Comparison of ENCODE assay signal across 8 mouse cellular contexts in the genomic region with DNA sequence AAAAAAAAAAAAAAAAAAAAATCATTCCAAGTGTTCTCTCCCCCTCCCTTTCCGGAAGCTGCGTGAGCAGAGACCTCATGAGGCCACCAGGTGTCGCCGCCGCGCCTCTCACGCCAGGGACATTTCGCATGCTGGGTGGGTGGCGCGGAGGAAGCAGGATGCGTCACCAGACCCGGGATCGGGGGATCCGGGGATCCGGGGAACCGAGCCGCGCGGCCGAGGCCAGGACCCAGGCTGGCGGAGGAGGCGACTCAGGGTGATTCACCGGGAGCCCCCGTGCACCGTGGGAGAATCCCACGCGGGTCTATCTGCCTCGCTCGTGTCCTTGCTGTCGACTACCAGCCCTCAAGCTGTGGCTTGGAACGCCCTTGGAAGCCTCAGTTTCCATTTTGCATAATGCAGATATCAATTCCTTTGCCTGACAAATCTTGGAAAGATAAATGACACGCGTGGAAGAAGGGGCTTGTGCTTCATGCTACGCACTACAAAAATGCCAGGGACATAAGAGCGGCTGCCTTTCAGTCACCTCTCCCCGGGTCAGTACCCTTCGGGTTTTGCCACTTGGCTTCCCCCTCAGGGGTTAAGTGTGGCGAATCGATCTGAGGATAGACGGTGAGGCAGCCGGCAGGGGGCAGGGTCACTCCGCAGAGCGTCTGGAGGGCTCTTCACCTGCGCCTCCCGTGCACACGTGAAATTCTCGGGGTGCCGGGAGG. TPM values are rescaled to one million over a fixed set of nuclear protein-coding genes. Genes with fewer than 3 reads are reported as not detected.
DNase-seq lines count a peak whose midpoint lies in the region; ATAC-seq and TF ChIP-seq lines count a peak whose summit lies in the region.

No protein-coding gene starts in this region.

- peak; percentile 57; the same call in 1 of the 2 replicates for TF ChIP-seq POLR2A in lung, adult 2 months (IDR thresholded peaks at IDR 0.05; ENCODE audit: borderline replicate concordance, extremely low read depth, low read depth, low read length)

- H3K4me3 ChIP-seq in ES-E14 (ENCODE audit: insufficient read depth in 1 of 2, low read depth in 1 of 2, low read length in 2 of 2, poor library complexity in 1 of 2, severe bottlenecking in 1 of 2), result peak overlapping the region; percentile 69 to 75
- peak overlapping the region; percentile 56 for H3K4me3 ChIP-seq in forebrain, embryonic 15.5 days
- H3K4me3 ChIP-seq in layer of hippocampus, adult 2 months, result peak overlapping the region; percentile 76
- peak overlapping the region; percentile 73 for H3K4me3 ChIP-seq in lung, adult 2 months (replicated peaks; ENCODE audit: extremely low read depth, low read depth, low read length)
- H3K4me3 ChIP-seq in neural tube, embryonic 15.5 days (replicated peaks), result peak overlapping the region; percentile 50

- in situ Hi-C loops in ES-E14 (cut with MboI; ENCODE audit: low sequenced_read_pairs in 2 of 2, unreplicated experiment in 2 of 2), result loop anchor here (5.0 to 10.0 kb wide), 2 partner anchors 56 to 64 kb away; no protein-coding TSS in a partner anchor

- DNase-seq in ES-E14 (ENCODE audit: low read depth, low spot score), result peak; percentile 83
- DNase-seq in cerebellum, adult 11 months, result peak; percentile 92
- DNase-seq in heart, postnatal 25 days (ENCODE audit: low spot score), result peak; percentile 85
- peak; percentile 92 to 95 for DNase-seq in layer of hippocampus, adult 2 months (ENCODE audit: low spot score in 2 of 2)
- DNase-seq in lung, adult 2 months, result peak; percentile 91
- peak; percentile 94 for DNase-seq in testis, postnatal 10 days (ENCODE audit: low spot score)

- peaks cover 2 to 39% of the 10 kb centered on the region in 2 experiments; a peak in 3 of 4 replicates for H3K4me1 ChIP-seq in ES-E14 (ENCODE audit: control insufficient read depth in 2 of 2, insufficient read depth in 2 of 2, low read length in 2 of 2, poor library complexity in 1 of 2)
- H3K4me1 ChIP-seq in forebrain, embryonic 15.5 days, result peaks cover 49% of the 10 kb centered on the region
- peaks cover 18% of the 10 kb centered on the region for H3K4me1 ChIP-seq in lung, adult 2 months (ENCODE audit: control insufficient read depth, insufficient read depth, low read length)
- H3K4me1 ChIP-seq in neural tube, embryonic 15.5 days, result peaks cover 48% of the 10 kb centered on the region

- peaks cover 36% of the 10 kb centered on the region for H3K27me3 ChIP-seq in forebrain, embryonic 15.5 days
- H3K27me3 ChIP-seq in neural tube, embryonic 15.5 days (replicated peaks), result peaks cover 37% of the 10 kb centered on the region

- H3K36me3 ChIP-seq in ES-E14 (ENCODE audit: control insufficient read depth, insufficient read depth, low read length, poor library complexity, severe bottlenecking), result peaks cover 10% of the 10 kb centered on the region; the same call in 1 of the 2 replicates
- H3K36me3 ChIP-seq in forebrain, embryonic 15.5 days, result no peaks in the 10 kb centered on the region
- no peaks in the 10 kb centered on the region for H3K36me3 ChIP-seq in neural tube, embryonic 15.5 days

- intact Hi-C loops in heart, postnatal 25 days (cut with DNase I), result loop anchor here (1.0 to 2.0 kb wide), 2 partner anchors 60 to 66 kb away; no protein-coding TSS in a partner anchor

- no peak overlapping the region for H3K27ac ChIP-seq in ES-E14 (ENCODE audit: insufficient read depth, low read depth, low read length, poor library complexity, severe bottlenecking)
- peak overlapping the region; percentile 71 for H3K27ac ChIP-seq in forebrain, embryonic 15.5 days (replicated peaks)
- H3K27ac ChIP-seq in layer of hippocampus, adult 2 months, result peak overlapping the region; percentile 97
- H3K27ac ChIP-seq in neural tube, embryonic 15.5 days (replicated peaks), result peak overlapping the region; percentile 72

- peak overlapping the region; percentile 74 for H3K9ac ChIP-seq in ES-E14 (ENCODE audit: insufficient read depth, low read depth, low read length, poor library complexity, severe bottlenecking)
- peak overlapping the region; percentile 80 for H3K9ac ChIP-seq in forebrain, embryonic 15.5 days (replicated peaks)
- H3K9ac ChIP-seq in neural tube, embryonic 15.5 days (replicated peaks), result peak overlapping the region; percentile 72

- peak; percentile 37 for ATAC-seq in forebrain, embryonic 15.5 days (replicated peaks)
- ATAC-seq in neural tube, embryonic 15.5 days (ENCODE audit: low FRiP score), result peak; percentile 40

- no peaks in the 10 kb centered on the region for H3K9me3 ChIP-seq in ES-E14 (ENCODE audit: control insufficient read depth, insufficient read depth, low read depth, low read length)
- no peaks in the 10 kb centered on the region for H3K9me3 ChIP-seq in forebrain, embryonic 15.5 days
- no peaks in the 10 kb centered on the region for H3K9me3 ChIP-seq in neural tube, embryonic 15.5 days (replicated peaks)

- peak; percentile 77 for TF ChIP-seq CTCF in layer of hippocampus, adult 2 months (conservative IDR thresholded peaks at IDR 0.05)
- TF ChIP-seq CTCF in lung, adult 2 months (IDR thresholded peaks at IDR 0.05; ENCODE audit: insufficient read depth, low read length), result peak; percentile 74

- WGBS in forebrain, embryonic 15.5 days, result under 1% methylated on average over 48 of the region's 48 CpGs
- under 1% methylated on average over 48 of the region's 48 CpGs for WGBS in lung, adult 2 months
- under 1% methylated on average over 48 of the region's 48 CpGs for WGBS in neural tube, embryonic 15.5 days

- peak overlapping the region; percentile 99 for H3K4me2 ChIP-seq in forebrain, embryonic 15.5 days (replicated peaks)
- H3K4me2 ChIP-seq in neural tube, embryonic 15.5 days, result peak overlapping the region; percentile 88

TF ChIP-seq in ES-E14, 5 proteins besides CTCF, POLR2A, EP300 and RAD21:
- no peak; the same call in 1 of the 2 replicates for TF ChIP-seq HCFC1 (IDR thresholded peaks at IDR 0.05; ENCODE audit: borderline replicate concordance, insufficient read depth, low read length)
- TF ChIP-seq ZC3H11A (IDR thresholded peaks at IDR 0.05; ENCODE audit: borderline replicate concordance, low read depth, low read length), result peak; percentile 79
- peak; percentile 97 for TF ChIP-seq ZNF384 (IDR thresholded peaks at IDR 0.05; ENCODE audit: low read depth, low read length)
- no peak for TF ChIP-seq CHD2 (IDR thresholded peaks at IDR 0.05; ENCODE audit: low read depth, low read length)
- no peak for TF ChIP-seq MAFK (IDR thresholded peaks at IDR 0.05; ENCODE audit: insufficient read depth, low read depth, low read length)

RNA-seq across cellular contexts. Expression of a gene that starts 1.1 kb away (rescaled TPM):
- 26.4 and 36.0 TPM in 2 replicates for total RNA-seq in ES-E14 (2012; rRNA removed)
- polyA plus RNA-seq in forebrain, embryonic 15.5 days (2015; fragmentation: Nextera tagmentation; extraction: Ambion mirVana), result 5.5 and 5.9 TPM in 2 replicates
- 10 to 100 TPM in 1 of 2 experiments, 1 to 10 TPM in 1; 8.2 to 14.1 TPM for total RNA-seq in heart, postnatal 25 days (2021)
- total RNA-seq in layer of hippocampus, adult 2 months (2021), result 10 to 100 TPM; 17.0 to 17.5 TPM
- 103 and 120 TPM in 2 replicates for polyA plus RNA-seq in lung, adult 2 months (2012; rRNA removed)
- polyA plus RNA-seq in neural tube, embryonic 15.5 days (2015; fragmentation: Nextera tagmentation; extraction: Ambion mirVana), result 9.0 and 11.1 TPM in 2 replicates

RNA-seq across cellular contexts. Expression of a gene that starts 10.7 kb away (rescaled TPM):
- 66.5 and 88.2 TPM in 2 replicates for total RNA-seq in ES-E14 (2012; rRNA removed)
- polyA plus RNA-seq in forebrain, embryonic 15.5 days (2015; fragmentation: Nextera tagmentation; extraction: Ambion mirVana), result 50.6 and 53.5 TPM in 2 replicates
- total RNA-seq in heart, postnatal 25 days (2021), result 1 to 10 TPM; 4.6 to 5.6 TPM
- total RNA-seq in layer of hippocampus, adult 2 months (2021), result 10 to 100 TPM; 20.8 to 21.9 TPM
- 9.4 and 11.3 TPM in 2 replicates for polyA plus RNA-seq in lung, adult 2 months (2012; rRNA removed)
- 39.0 and 39.9 TPM in 2 replicates for polyA plus RNA-seq in neural tube, embryonic 15.5 days (2015; fragmentation: Nextera tagmentation; extraction: Ambion mirVana)

RNA-seq across cellular contexts. Expression of a gene that starts 28.0 kb away (rescaled TPM):
- total RNA-seq in ES-E14 (2012; rRNA removed), result 219 and 244 TPM in 2 replicates
- 326 and 357 TPM in 2 replicates for polyA plus RNA-seq in forebrain, embryonic 15.5 days (2015; fragmentation: Nextera tagmentation; extraction: Ambion mirVana)
- 100 to 1,000 TPM; 143 to 148 TPM for total RNA-seq in heart, postnatal 25 days (2021)
- 100 to 1,000 TPM; 134 to 145 TPM for total RNA-seq in layer of hippocampus, adult 2 months (2021)
- 157 and 196 TPM in 2 replicates for polyA plus RNA-seq in lung, adult 2 months (2012; rRNA removed)
- 333 and 359 TPM in 2 replicates for polyA plus RNA-seq in neural tube, embryonic 15.5 days (2015; fragmentation: Nextera tagmentation; extraction: Ambion mirVana)

RNA-seq across cellular contexts. Expression of a gene that starts 57.1 kb away (rescaled TPM):
- total RNA-seq in ES-E14 (2012; rRNA removed), result 0.26 TPM in 1 of 2 replicates, not detected in the other
- polyA plus RNA-seq in forebrain, embryonic 15.5 days (2015; fragmentation: Nextera tagmentation; extraction: Ambion mirVana), result 0.06 and 0.15 TPM in 2 replicates
- total RNA-seq in heart, postnatal 25 days (2021), result not detected
- total RNA-seq in layer of hippocampus, adult 2 months (2021), result under 1 TPM; 0.46 to 0.56 TPM
- polyA plus RNA-seq in lung, adult 2 months (2012; rRNA removed), result 0.06 and 0.07 TPM in 2 replicates
- polyA plus RNA-seq in neural tube, embryonic 15.5 days (2015; fragmentation: Nextera tagmentation; extraction: Ambion mirVana), result 0.09 and 0.35 TPM in 2 replicates
